Mouse (Mus musculus): ENCODE results near the gene Gm13290. TPM values are rescaled to one million over a fixed set of nuclear protein-coding genes. Genes with fewer than 3 reads are reported as not detected.
"Not testable (repeated sequence)": the region's sequence is repeated elsewhere in the genome, so short reads cannot be mapped to it uniquely, and the experiment has no call there.

Gene Gm13290
- polyA plus RNA-seq, 1 experiment from 2014 or later: not detected

- not testable (repeated sequence) for H3K9me3 ChIP-seq (ENCODE audit: control insufficient read depth, low read length); H3K36me3 ChIP-seq (ENCODE audit: control insufficient read depth, insufficient read depth, low read length); H3K9ac ChIP-seq (ENCODE audit: low read length); H3K27ac ChIP-seq (ENCODE audit: low read depth, low read length); ATAC-seq (ENCODE audit: low FRiP score); H3K27me3 ChIP-seq (ENCODE audit: control insufficient read depth, insufficient read depth, low read length); H3K4me1 ChIP-seq (ENCODE audit: control insufficient read depth, insufficient read depth, low read length)
- Histone ChIP-seq H3K4me2 (peak overlapping the region; percentile 32), H3K4me3 (ENCODE audit: low read depth, low read length) (peak overlapping the region; percentile 10; the same call in 1 of the 2 replicates)
- 4% methylated on average over 20 of the region's 42 CpGs for WGBS
- peak; percentile 85 for DNase-seq (ENCODE audit: low spot score, missing footprints)
Measured at GRCm38 (mm10) chr4:88763384-88764018, 10.1 kb upstream of the Gm13290 start.

DNA sequence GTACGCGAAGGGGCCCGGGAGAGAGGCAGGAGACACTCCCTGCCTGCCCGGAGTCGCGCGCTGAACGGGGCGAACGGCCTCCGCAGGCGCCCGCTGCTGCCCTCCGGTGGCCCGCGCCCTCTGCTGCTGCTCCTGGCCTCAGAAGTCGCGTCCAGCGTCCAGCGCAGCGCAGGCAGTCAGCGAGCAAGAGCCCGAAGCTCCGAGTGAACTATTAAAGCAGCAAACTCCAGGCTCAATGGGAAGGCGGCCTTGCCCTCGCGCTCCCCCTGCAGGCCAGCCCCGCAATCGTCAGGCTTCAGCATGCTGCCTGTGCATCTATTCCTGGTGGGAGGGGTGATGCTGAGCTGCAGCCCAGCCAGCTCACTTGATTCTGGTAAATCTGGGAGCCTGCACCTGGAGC is 3.0 kb downstream of the Gm13290 start, which contains the start of gene Gm13289:
TSS of gene Gm13289 (plus strand) at position 301 of the 400 bp plus-strand sequence.
- H3K4me3 ChIP-seq (ENCODE audit: low read depth, low read length); H3K36me3 ChIP-seq (ENCODE audit: control insufficient read depth, insufficient read depth, low read length); H3K27me3 ChIP-seq (ENCODE audit: control insufficient read depth, insufficient read depth, low read length); DNase-seq (ENCODE audit: low spot score, missing footprints); H3K4me2 ChIP-seq; H3K9me3 ChIP-seq (ENCODE audit: control insufficient read depth, low read length); ATAC-seq (ENCODE audit: low FRiP score); H3K4me1 ChIP-seq (ENCODE audit: control insufficient read depth, insufficient read depth, low read length); H3K9ac ChIP-seq (ENCODE audit: low read length); H3K27ac ChIP-seq (ENCODE audit: low read depth, low read length): not testable (repeated sequence)
- no CpG with 5 or more reads among the region's 29 CpGs for WGBS

- not testable (repeated sequence) for H3K27me3 ChIP-seq (ENCODE audit: control insufficient read depth, insufficient read depth, low read length); H3K4me1 ChIP-seq (ENCODE audit: control insufficient read depth, insufficient read depth, low read length); DNase-seq (ENCODE audit: low spot score, missing footprints); H3K9me3 ChIP-seq (ENCODE audit: control insufficient read depth, low read length); ATAC-seq (ENCODE audit: low FRiP score); H3K4me3 ChIP-seq (ENCODE audit: low read depth, low read length); H3K27ac ChIP-seq (ENCODE audit: low read depth, low read length); H3K36me3 ChIP-seq (ENCODE audit: control insufficient read depth, insufficient read depth, low read length); H3K9ac ChIP-seq (ENCODE audit: low read length); H3K4me2 ChIP-seq
- no CpG with 5 or more reads among the region's 29 CpGs for WGBS
Measured at GRCm38 (mm10) chr4:88779550-88779949, 5.9 kb downstream of the Gm13290 start, which contains the start of gene Gm13272. TSS of gene Gm13272 (plus strand) at chr4:88779850.

- not testable (repeated sequence) for H3K4me2 ChIP-seq; H3K9me3 ChIP-seq (ENCODE audit: control insufficient read depth, low read length); H3K27me3 ChIP-seq (ENCODE audit: control insufficient read depth, insufficient read depth, low read length); H3K27ac ChIP-seq (ENCODE audit: low read depth, low read length); H3K4me1 ChIP-seq (ENCODE audit: control insufficient read depth, insufficient read depth, low read length); H3K4me3 ChIP-seq (ENCODE audit: low read depth, low read length); ATAC-seq (ENCODE audit: low FRiP score); H3K36me3 ChIP-seq (ENCODE audit: control insufficient read depth, insufficient read depth, low read length); H3K9ac ChIP-seq (ENCODE audit: low read length)
- DNase-seq (ENCODE audit: low spot score, missing footprints): peak; percentile 4
- WGBS: 46% methylated on average over 14 of the region's 18 CpGs
Measured at GRCm38 (mm10) chr4:88780320-88780719, 6.7 kb downstream of the Gm13290 start.

- 19% methylated on average over 3 of the region's 7 CpGs for WGBS
- not testable (repeated sequence) for ATAC-seq (ENCODE audit: low FRiP score); H3K4me3 ChIP-seq (ENCODE audit: low read depth, low read length)
Measured at GRCm38 (mm10) chr4:88781831-88782230, 8.2 kb downstream of the Gm13290 start, which contains the start of gene Ifnz. TSS of gene Ifnz (plus strand) at chr4:88782131.

GRCm38 (mm10) chr4:88782335-88782734 is 8.7 kb downstream of the Gm13290 start:
- not testable (repeated sequence) for H3K27me3 ChIP-seq (ENCODE audit: control insufficient read depth, insufficient read depth, low read length); H3K27ac ChIP-seq (ENCODE audit: low read depth, low read length); H3K36me3 ChIP-seq (ENCODE audit: control insufficient read depth, insufficient read depth, low read length); H3K4me1 ChIP-seq (ENCODE audit: control insufficient read depth, insufficient read depth, low read length); H3K4me3 ChIP-seq (ENCODE audit: low read depth, low read length); H3K9me3 ChIP-seq (ENCODE audit: control insufficient read depth, low read length); ATAC-seq (ENCODE audit: low FRiP score); DNase-seq (ENCODE audit: low spot score, missing footprints); H3K9ac ChIP-seq (ENCODE audit: low read length)
- WGBS: 3% methylated on average over 7 of the region's 31 CpGs
- H3K4me2 ChIP-seq: peak overlapping the region; percentile 23; the same call in 1 of the 2 replicates

More at GRCm38 (mm10) chr4:88781831-88782230, 8.2 kb downstream of the Gm13290 start, which contains the start of gene Ifnz:
- DNase-seq (ENCODE audit: low spot score, missing footprints); H3K36me3 ChIP-seq (ENCODE audit: control insufficient read depth, insufficient read depth, low read length); H3K27me3 ChIP-seq (ENCODE audit: control insufficient read depth, insufficient read depth, low read length); H3K4me1 ChIP-seq (ENCODE audit: control insufficient read depth, insufficient read depth, low read length); H3K27ac ChIP-seq (ENCODE audit: low read depth, low read length); H3K9me3 ChIP-seq (ENCODE audit: control insufficient read depth, low read length); H3K9ac ChIP-seq (ENCODE audit: low read length): not testable (repeated sequence)
- peak within 1 kb of the TSS; percentile 23; the same call in 1 of the 2 replicates for H3K4me2 ChIP-seq

DNA sequence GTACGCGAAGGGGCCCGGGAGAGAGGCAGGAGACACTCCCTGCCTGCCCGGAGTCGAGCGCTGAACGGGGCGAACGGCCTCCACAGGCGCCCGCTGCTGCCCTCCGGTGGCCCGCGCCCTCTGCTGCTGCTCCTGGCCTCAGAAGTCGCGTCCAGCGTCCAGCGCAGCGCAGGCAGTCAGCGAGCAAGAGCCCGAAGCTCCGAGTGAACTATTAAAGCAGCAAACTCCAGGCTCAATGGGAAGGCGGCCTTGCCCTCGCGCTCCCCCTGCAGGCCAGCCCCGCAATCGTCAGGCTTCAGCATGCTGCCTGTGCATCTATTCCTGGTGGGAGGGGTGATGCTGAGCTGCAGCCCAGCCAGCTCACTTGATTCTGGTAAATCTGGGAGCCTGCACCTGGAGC is 11.8 kb downstream of the Gm13290 start, which contains the start of gene Gm13276:
TSS of gene Gm13276 (plus strand) at position 301 of the 400 bp plus-strand sequence.
- H3K4me1 ChIP-seq (ENCODE audit: control insufficient read depth, insufficient read depth, low read length); ATAC-seq (ENCODE audit: low FRiP score): not testable (repeated sequence)
- WGBS: no CpG with 5 or more reads among the region's 27 CpGs

GRCm38 (mm10) chr4:88788402-88788801 is 14.8 kb downstream of the Gm13290 start, which contains the start of gene Gm13277:
TSS of gene Gm13277 (plus strand) at chr4:88788632.
- not testable (repeated sequence) for H3K9ac ChIP-seq (ENCODE audit: low read length); H3K4me1 ChIP-seq (ENCODE audit: control insufficient read depth, insufficient read depth, low read length); H3K36me3 ChIP-seq (ENCODE audit: control insufficient read depth, insufficient read depth, low read length); H3K9me3 ChIP-seq (ENCODE audit: control insufficient read depth, low read length); H3K4me3 ChIP-seq (ENCODE audit: low read depth, low read length); H3K27me3 ChIP-seq (ENCODE audit: control insufficient read depth, insufficient read depth, low read length); H3K4me2 ChIP-seq; DNase-seq (ENCODE audit: low spot score, missing footprints); H3K27ac ChIP-seq (ENCODE audit: low read depth, low read length); ATAC-seq (ENCODE audit: low FRiP score)
- 0% methylated on average over 1 of the region's 28 CpGs for WGBS

More for the DNA sequence above, 11.8 kb downstream of the Gm13290 start, which contains the start of gene Gm13276:
- H3K27ac ChIP-seq (ENCODE audit: low read depth, low read length); H3K9ac ChIP-seq (ENCODE audit: low read length); H3K9me3 ChIP-seq (ENCODE audit: control insufficient read depth, low read length); H3K27me3 ChIP-seq (ENCODE audit: control insufficient read depth, insufficient read depth, low read length); H3K4me3 ChIP-seq (ENCODE audit: low read depth, low read length); H3K36me3 ChIP-seq (ENCODE audit: control insufficient read depth, insufficient read depth, low read length); DNase-seq (ENCODE audit: low spot score, missing footprints); H3K4me2 ChIP-seq: not testable (repeated sequence)

DNA sequence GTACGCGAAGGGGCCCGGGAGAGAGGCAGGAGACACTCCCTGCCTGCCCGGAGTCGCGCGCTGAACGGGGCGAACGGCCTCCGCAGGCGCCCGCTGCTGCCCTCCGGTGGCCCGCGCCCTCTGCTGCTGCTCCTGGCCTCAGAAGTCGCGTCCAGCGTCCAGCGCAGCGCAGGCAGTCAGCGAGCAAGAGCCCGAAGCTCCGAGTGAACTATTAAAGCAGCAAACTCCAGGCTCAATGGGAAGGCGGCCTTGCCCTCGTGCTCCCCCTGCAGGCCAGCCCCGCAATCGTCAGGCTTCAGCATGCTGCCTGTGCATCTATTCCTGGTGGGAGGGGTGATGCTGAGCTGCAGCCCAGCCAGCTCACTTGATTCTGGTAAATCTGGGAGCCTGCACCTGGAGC is 17.6 kb downstream of the Gm13290 start, which contains the start of gene Gm13278:
TSS of gene Gm13278 (plus strand) at position 301 of the 400 bp plus-strand sequence.
- DNase-seq (ENCODE audit: low spot score, missing footprints); H3K27ac ChIP-seq (ENCODE audit: low read depth, low read length); H3K27me3 ChIP-seq (ENCODE audit: control insufficient read depth, insufficient read depth, low read length); ATAC-seq (ENCODE audit: low FRiP score); H3K4me1 ChIP-seq (ENCODE audit: control insufficient read depth, insufficient read depth, low read length); H3K4me2 ChIP-seq; H3K36me3 ChIP-seq (ENCODE audit: control insufficient read depth, insufficient read depth, low read length); H3K9ac ChIP-seq (ENCODE audit: low read length); H3K4me3 ChIP-seq (ENCODE audit: low read depth, low read length); H3K9me3 ChIP-seq (ENCODE audit: control insufficient read depth, low read length): not testable (repeated sequence)
- WGBS: no CpG with 5 or more reads among the region's 28 CpGs
